Mouse (Mus musculus) embryonic facial prominence, embryonic 10.5 days (tissue): Measurements from ENCODE around the gene Chrna7. TPM values are rescaled to one million over a fixed set of nuclear protein-coding genes. Genes with fewer than 3 reads are reported as not detected.
A peak's percentile ranks its signal among the peaks of the same experiment; 100 is the strongest.

Experiments
- DNase-seq: peaks from one replicate; pipeline ENCODE4 v3.0.0-alpha.2; 2017; ENCODE audit warnings: low spot score
- H3K27ac ChIP-seq: fragments of 300-500 bp; sonication (generic); replicated peaks from 2 replicates; pipeline ENCODE4 v1.5.1; 2016; ENCODE audit warnings: mild to moderate bottlenecking
- H3K27me3 ChIP-seq: fragments of 300-500 bp; sonication (generic); replicated peaks from 2 replicates; pipeline ENCODE4 v1.6.1; 2016; ENCODE audit warnings: low read depth, mild to moderate bottlenecking; ENCODE audit not compliant: poor library complexity, severe bottlenecking
- H3K36me3 ChIP-seq: fragments of 300-500 bp; sonication (generic); replicated peaks from 2 replicates; pipeline ENCODE4 v1.6.1; 2016; ENCODE audit warnings: mild to moderate bottlenecking, moderate library complexity
- H3K4me1 ChIP-seq: fragments of 300-500 bp; sonication (generic); 2 replicates; pipeline ENCODE4 v1.6.1; 2016
- H3K4me3 ChIP-seq: fragments of 300-500 bp; sonication (generic); 2 replicates; pipeline ENCODE4 v1.5.1; 2016; ENCODE audit warnings: mild to moderate bottlenecking, moderate library complexity
- H3K9me3 ChIP-seq: fragments of 300-500 bp; sonication (generic); 2 replicates; pipeline ENCODE4 v1.6.1; 2016; ENCODE audit warnings: mild to moderate bottlenecking
- WGBS: fragments of 180-500 bp; shearing (Covaris S2); methylation state at CpG from one replicate; pipeline ENCODE4 v1.1.7; 2016; 5-methylcytosine and 5-hydroxymethylcytosine counted together
- polyA plus RNA-seq: library from polyadenylated mRNA; unstranded; fragments of >200 nt; fragmentation: Nextera tagmentation; extraction: Ambion mirVana; gene quantifications from 2 replicates; pipeline ENCODE4 v1.2.1, GENCODE M21; 2016

Gene Chrna7
- 3.1 and 3.4 TPM in 2 replicates for polyA plus RNA-seq

GRCm38 (mm10) chr7:63212084-63212723, at the start of gene Chrna7:
Gene Chrna7 (minus strand): TSS chr7:63212569.
- peak within 1 kb of the TSS; percentile 85 for H3K4me3 ChIP-seq
- peaks cover 6% of the 10 kb centered on the region for H3K4me1 ChIP-seq
- no peaks in the 10 kb centered on the region for H3K9me3 ChIP-seq
- no peaks in the 10 kb centered on the region for H3K36me3 ChIP-seq
- H3K27me3 ChIP-seq, result peaks cover 13% of the 10 kb centered on the region
- DNase-seq, result peak; percentile 90
- H3K27ac ChIP-seq, result peak within 1 kb of the TSS; percentile 86
- under 1% methylated on average over 73 of the region's 73 CpGs for WGBS

- no peaks in the 10 kb centered on the region for H3K36me3 ChIP-seq
- H3K27ac ChIP-seq, result no peak overlapping the region
- 73% methylated on average over 2 of the region's 2 CpGs for WGBS
- H3K4me1 ChIP-seq, result no peaks in the 10 kb centered on the region
- H3K4me3 ChIP-seq, result no peak overlapping the region
- H3K27me3 ChIP-seq, result no peaks in the 10 kb centered on the region
- DNase-seq, result no peak
- no peaks in the 10 kb centered on the region for H3K9me3 ChIP-seq
These were observed 37.0 kb upstream of the Chrna7 start for GRCm38 (mm10) chr7:63249404-63249803.

GRCm38 (mm10) chr7:63237852-63238516, 25.6 kb upstream of the Chrna7 start:
- Histone ChIP-seq H3K4me3 (no peak overlapping the region), H3K9me3 (no peaks in the 10 kb centered on the region), H3K36me3 (no peaks in the 10 kb centered on the region), H3K27ac (no peak overlapping the region), H3K4me1 (no peaks in the 10 kb centered on the region), H3K27me3 (no peaks in the 10 kb centered on the region)
- no peak for DNase-seq
- 84% methylated on average over 3 of the region's 3 CpGs for WGBS

- no peak overlapping the region for H3K4me3 ChIP-seq
- no peaks in the 10 kb centered on the region for H3K4me1 ChIP-seq
- no peaks in the 10 kb centered on the region for H3K36me3 ChIP-seq
- no peak overlapping the region for H3K27ac ChIP-seq
- no peaks in the 10 kb centered on the region for H3K9me3 ChIP-seq
- WGBS, result 25% methylated on average over 7 of the region's 7 CpGs
- no peak for DNase-seq
- H3K27me3 ChIP-seq, result no peaks in the 10 kb centered on the region
These were observed 12.9 kb upstream of the Chrna7 start for GRCm38 (mm10) chr7:63225066-63225780.

- H3K4me1 ChIP-seq, result peaks cover 6% of the 10 kb centered on the region
- peak overlapping the region; percentile 85 for H3K4me3 ChIP-seq
- 2% methylated on average over 13 of the region's 13 CpGs for WGBS
- no peak for DNase-seq
- H3K27me3 ChIP-seq, result peaks cover 13% of the 10 kb centered on the region
- H3K27ac ChIP-seq, result peak overlapping the region; percentile 86; the same call in 1 of the 2 replicates
- no peaks in the 10 kb centered on the region for H3K36me3 ChIP-seq
- no peaks in the 10 kb centered on the region for H3K9me3 ChIP-seq
These were observed 707 bp downstream of the Chrna7 start for GRCm38 (mm10) chr7:63211641-63212083.

- Histone ChIP-seq H3K27me3 (peaks cover 13% of the 10 kb centered on the region), H3K4me1 (peaks cover 6% of the 10 kb centered on the region), H3K4me3 (no peak overlapping the region), H3K36me3 (no peaks in the 10 kb centered on the region), H3K9me3 (no peaks in the 10 kb centered on the region), H3K27ac (no peak overlapping the region)
- DNase-seq, result no peak
- WGBS, result 31% methylated on average over 4 of the region's 4 CpGs
These were observed 2.9 kb downstream of the Chrna7 start for GRCm38 (mm10) chr7:63209501-63209900.

GRCm38 (mm10) chr7:63207137-63207536, 5.2 kb downstream of the Chrna7 start:
- H3K9me3 ChIP-seq, result no peaks in the 10 kb centered on the region
- no peaks in the 10 kb centered on the region for H3K36me3 ChIP-seq
- WGBS, result 76% methylated on average over 2 of the region's 2 CpGs
- no peak for DNase-seq
- peaks cover 13% of the 10 kb centered on the region for H3K27me3 ChIP-seq
- peaks cover 6% of the 10 kb centered on the region for H3K4me1 ChIP-seq
- H3K27ac ChIP-seq, result no peak overlapping the region
- H3K4me3 ChIP-seq, result no peak overlapping the region

GRCm38 (mm10) chr7:63195560-63195959, 16.8 kb downstream of the Chrna7 start:
- DNase-seq, result no peak
- H3K27me3 ChIP-seq, result no peaks in the 10 kb centered on the region
- no peaks in the 10 kb centered on the region for H3K9me3 ChIP-seq
- H3K4me1 ChIP-seq, result no peaks in the 10 kb centered on the region
- H3K4me3 ChIP-seq, result no peak overlapping the region
- H3K27ac ChIP-seq, result no peak overlapping the region
- WGBS, result 75% methylated on average over 2 of the region's 2 CpGs
- no peaks in the 10 kb centered on the region for H3K36me3 ChIP-seq

GRCm38 (mm10) chr7:63189647-63190534, 22.5 kb downstream of the Chrna7 start:
- no peak overlapping the region for H3K27ac ChIP-seq
- WGBS, result 89% methylated on average over 13 of the region's 13 CpGs
- no peaks in the 10 kb centered on the region for H3K4me1 ChIP-seq
- H3K36me3 ChIP-seq, result no peaks in the 10 kb centered on the region
- no peaks in the 10 kb centered on the region for H3K9me3 ChIP-seq
- no peak for DNase-seq
- no peak overlapping the region for H3K4me3 ChIP-seq
- no peaks in the 10 kb centered on the region for H3K27me3 ChIP-seq

GRCm38 (mm10) chr7:63170063-63170787, 42.1 kb downstream of the Chrna7 start:
- peaks cover 5% of the 10 kb centered on the region; the same call in 1 of the 2 replicates for H3K9me3 ChIP-seq
- 82% methylated on average over 3 of the region's 3 CpGs for WGBS
- DNase-seq, result no peak
- no peak overlapping the region for H3K27ac ChIP-seq
- H3K4me3 ChIP-seq, result no peak overlapping the region
- H3K27me3 ChIP-seq, result no peaks in the 10 kb centered on the region
- no peaks in the 10 kb centered on the region for H3K4me1 ChIP-seq
- H3K36me3 ChIP-seq, result no peaks in the 10 kb centered on the region

- no peaks in the 10 kb centered on the region for H3K27me3 ChIP-seq
- H3K9me3 ChIP-seq, result no peaks in the 10 kb centered on the region
- H3K27ac ChIP-seq, result no peak overlapping the region
- DNase-seq, result no peak
- H3K4me3 ChIP-seq, result no peak overlapping the region
- no peaks in the 10 kb centered on the region for H3K4me1 ChIP-seq
- 87% methylated on average over 3 of the region's 3 CpGs for WGBS
- no peaks in the 10 kb centered on the region for H3K36me3 ChIP-seq
These were observed 47.8 kb downstream of the Chrna7 start for GRCm38 (mm10) chr7:63164617-63165016.
